Mouse (Mus musculus): Measurements from ENCODE around the gene Serpina1b. TPM values are rescaled to one million over a fixed set of nuclear protein-coding genes. Genes with fewer than 3 reads are reported as not detected.
"Not testable (repeated sequence)": the region's sequence is repeated elsewhere in the genome, so short reads cannot be mapped to it uniquely, and the experiment has no call there.

Serpina1b gene
- polyA plus RNA-seq, 1 experiment from 2014 or later: 59.9 TPM

GRCm38 (mm10) chr12:103687021-103687420 lies 143.2 kb downstream of the Serpina1b start:
- WGBS: 45% methylated on average over 7 of the region's 7 CpGs
- Histone ChIP-seq H3K36me3 (no peaks in the 10 kb centered on the region), H3K27ac (no peak overlapping the region), H3K4me1 (replicated peaks) (peaks cover 1% of the 10 kb centered on the region; the same call in 1 of the 2 replicates), H3K4me3 (replicated peaks) (no peak overlapping the region), H3K4me2 (replicated peaks) (no peak overlapping the region), H3K27me3 (replicated peaks) (no peaks in the 10 kb centered on the region), H3K9me3 (no peaks in the 10 kb centered on the region), H3K9ac (no peak overlapping the region)
- ATAC-seq: no peak

DNA sequence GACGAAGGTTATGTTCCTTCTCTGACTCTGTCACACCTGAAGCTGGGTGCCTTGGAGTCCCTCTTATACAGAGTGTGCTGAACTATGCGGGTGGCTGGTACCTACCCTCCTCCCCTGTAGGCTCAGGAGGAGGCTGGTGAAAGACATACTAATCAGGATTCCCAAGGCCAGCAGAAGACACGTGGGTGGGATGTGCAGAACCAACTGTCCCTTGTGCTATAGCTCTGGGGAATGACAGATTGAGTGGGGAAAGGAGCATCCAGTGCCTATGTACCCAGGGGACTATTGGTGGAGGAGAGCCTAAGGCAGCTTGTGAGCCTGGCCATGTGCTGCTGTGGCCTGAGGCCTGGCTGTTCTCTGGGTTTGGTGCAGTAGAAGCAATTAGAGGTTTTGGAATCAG lies 144.1 kb downstream of the Serpina1b start:
- Histone ChIP-seq H3K27me3 (replicated peaks) (no peaks in the 10 kb centered on the region), H3K4me2 (replicated peaks) (no peak overlapping the region), H3K4me1 (replicated peaks) (peaks cover 4% of the 10 kb centered on the region; the same call in 1 of the 2 replicates), H3K9ac (no peak overlapping the region), H3K27ac (no peak overlapping the region), H3K4me3 (replicated peaks) (no peak overlapping the region), H3K36me3 (no peaks in the 10 kb centered on the region), H3K9me3 (no peaks in the 10 kb centered on the region)
- no peak for ATAC-seq
- WGBS: 67% methylated on average over 3 of the region's 3 CpGs

DNA sequence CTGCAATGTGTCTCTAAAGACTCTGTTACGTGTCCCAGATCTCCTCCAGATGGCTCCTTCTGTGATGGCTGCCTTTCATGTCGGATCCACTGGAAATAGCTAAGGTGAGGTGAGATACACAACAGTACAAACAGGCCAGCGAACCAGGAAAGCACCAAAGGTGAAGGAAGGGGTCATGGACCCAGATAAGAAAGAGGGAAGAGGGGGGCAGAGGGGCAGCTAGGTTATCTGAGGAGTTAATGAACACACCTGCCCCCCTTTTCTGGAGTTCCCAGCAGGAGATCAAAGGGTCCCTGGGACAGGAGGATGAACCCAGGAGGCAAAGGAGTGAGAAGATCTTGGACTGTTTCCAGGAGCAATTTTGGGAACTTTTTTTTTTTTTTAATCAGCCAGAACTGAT lies 144.8 kb downstream of the Serpina1b start:
- H3K9me3 ChIP-seq: no peaks in the 10 kb centered on the region
- no peaks in the 10 kb centered on the region for H3K27me3 ChIP-seq (replicated peaks)
- H3K4me1 ChIP-seq (replicated peaks): peaks cover 6% of the 10 kb centered on the region; the same call in 1 of the 2 replicates
- H3K27ac ChIP-seq: no peak overlapping the region
- no peaks in the 10 kb centered on the region for H3K36me3 ChIP-seq
- no peak overlapping the region for H3K4me2 ChIP-seq (replicated peaks)
- WGBS: 35% methylated on average over 3 of the region's 3 CpGs
- ATAC-seq: no peak
- no peak overlapping the region for H3K4me3 ChIP-seq (replicated peaks)
- no peak overlapping the region for H3K9ac ChIP-seq

GRCm38 (mm10) chr12:103683775-103684174 lies 146.4 kb downstream of the Serpina1b start:
- H3K9ac ChIP-seq: no peak overlapping the region
- H3K27me3 ChIP-seq (replicated peaks): no peaks in the 10 kb centered on the region
- H3K27ac ChIP-seq: no peak overlapping the region
- ATAC-seq: no peak
- 40% methylated on average over 4 of the region's 4 CpGs for WGBS
- no peaks in the 10 kb centered on the region for H3K36me3 ChIP-seq
- H3K9me3 ChIP-seq: no peaks in the 10 kb centered on the region
- H3K4me1 ChIP-seq (replicated peaks): peaks cover 6% of the 10 kb centered on the region; the same call in 1 of the 2 replicates
- no peak overlapping the region for H3K4me2 ChIP-seq (replicated peaks)
- H3K4me3 ChIP-seq (replicated peaks): no peak overlapping the region

- Histone ChIP-seq H3K27me3 (replicated peaks) (no peaks in the 10 kb centered on the region), H3K27ac (no peak overlapping the region), H3K4me1 (replicated peaks) (peaks cover 6% of the 10 kb centered on the region; the same call in 1 of the 2 replicates), H3K9ac (no peak overlapping the region), H3K36me3 (no peaks in the 10 kb centered on the region), H3K4me2 (replicated peaks) (0 out of 2 replicates have a peak overlapping the region, but pooled peaks have one; percentile 5), H3K9me3 (no peaks in the 10 kb centered on the region), H3K4me3 (replicated peaks) (no peak overlapping the region)
- peak; percentile 81 for ATAC-seq
- 45% methylated on average over 2 of the region's 2 CpGs for WGBS
Observed at GRCm38 (mm10) chr12:103681739-103682138, 148.4 kb downstream of the Serpina1b start.

GRCm38 (mm10) chr12:103681169-103681568 lies 149.0 kb downstream of the Serpina1b start:
- Histone ChIP-seq H3K4me3 (replicated peaks) (no peak overlapping the region), H3K4me1 (replicated peaks) (peaks cover 6% of the 10 kb centered on the region; the same call in 1 of the 2 replicates), H3K27me3 (replicated peaks) (no peaks in the 10 kb centered on the region), H3K27ac (no peak overlapping the region), H3K36me3 (no peaks in the 10 kb centered on the region), H3K9ac (no peak overlapping the region), H3K4me2 (replicated peaks) (no peak overlapping the region), H3K9me3 (no peaks in the 10 kb centered on the region)
- WGBS: 67% methylated on average over 2 of the region's 2 CpGs
- ATAC-seq: 0 out of 2 replicates have a peak, but pooled peaks have one; percentile 8

DNA sequence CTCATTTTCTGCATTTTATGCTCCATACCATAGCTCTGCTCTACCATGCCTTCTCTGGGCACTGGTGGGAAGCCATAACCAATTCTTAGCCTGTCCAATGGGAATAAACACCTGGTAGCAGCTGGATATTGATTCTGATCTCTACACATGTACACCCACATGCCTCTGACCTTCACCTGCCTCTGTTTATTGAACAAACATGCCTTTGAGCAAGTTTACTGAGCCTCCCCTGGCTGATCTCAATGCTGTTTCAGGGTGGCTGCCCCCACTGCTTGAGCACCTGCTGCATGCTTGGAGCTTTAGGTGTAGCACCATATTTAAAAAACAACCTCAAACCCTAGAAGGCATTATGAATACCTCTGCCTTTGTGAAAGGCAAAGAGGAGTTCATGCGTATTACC lies 150.3 kb downstream of the Serpina1b start:
- not testable (repeated sequence) for H3K4me3 ChIP-seq (replicated peaks); H3K36me3 ChIP-seq; H3K27me3 ChIP-seq (replicated peaks); H3K9me3 ChIP-seq; H3K4me1 ChIP-seq (replicated peaks); ATAC-seq; H3K9ac ChIP-seq; H3K27ac ChIP-seq; H3K4me2 ChIP-seq (replicated peaks)
- 96% methylated on average over 1 of the region's 1 CpGs for WGBS

Other genes starting within 250 kb of the Serpina1b start
- 1.8 and 2.3 TPM in 2 replicates for gene Serpina10, start 198.9 kb downstream of the Serpina1b start, polyA plus RNA-seq (2015; fragmentation: Nextera tagmentation; extraction: Ambion mirVana)
- gene Serpina6, start 173.2 kb downstream of the Serpina1b start, polyA plus RNA-seq (2015; fragmentation: Nextera tagmentation; extraction: Ambion mirVana): 96.8 and 146 TPM in 2 replicates
- 0.30 and 0.56 TPM in 2 replicates for gene Serpina16, start 154.2 kb downstream of the Serpina1b start, polyA plus RNA-seq (2015; fragmentation: Nextera tagmentation; extraction: Ambion mirVana)
- not detected in 2 replicates for gene Serpina1f, start 134.8 kb downstream of the Serpina1b start, polyA plus RNA-seq (2015; fragmentation: Nextera tagmentation; extraction: Ambion mirVana)
- gene Serpina1d, start 56.8 kb downstream of the Serpina1b start, polyA plus RNA-seq (2015; fragmentation: Nextera tagmentation; extraction: Ambion mirVana): 10.1 and 12.4 TPM in 2 replicates
- 31.2 and 33.0 TPM in 2 replicates for gene Serpina1a, start 33.2 kb upstream of the Serpina1b start, polyA plus RNA-seq (2015; fragmentation: Nextera tagmentation; extraction: Ambion mirVana)
- 30.0 and 31.8 TPM in 2 replicates for gene Serpina1c, start 74.5 kb upstream of the Serpina1b start, polyA plus RNA-seq (2015; fragmentation: Nextera tagmentation; extraction: Ambion mirVana)
- gene Serpina1e, start 128.6 kb upstream of the Serpina1b start, polyA plus RNA-seq (2015; fragmentation: Nextera tagmentation; extraction: Ambion mirVana): 25.6 and 27.7 TPM in 2 replicates
- gene Serpina11, start 159.6 kb upstream of the Serpina1b start, polyA plus RNA-seq (2015; fragmentation: Nextera tagmentation; extraction: Ambion mirVana): 0.10 TPM in 1 of 2 replicates, not detected in the other
- gene Serpina9, start 183.4 kb upstream of the Serpina1b start, polyA plus RNA-seq (2015; fragmentation: Nextera tagmentation; extraction: Ambion mirVana): not detected in 2 replicates
- gene Serpina12, start 214.1 kb upstream of the Serpina1b start, polyA plus RNA-seq (2015; fragmentation: Nextera tagmentation; extraction: Ambion mirVana): not detected in 2 replicates

Data from intestine, embryonic 15.5 days (tissue).